Mouse (Mus musculus): ENCODE measurements around the gene Cops2.

The Cops2 gene

GRCm38 (mm10) chr2:125858521-125859280 lies at the start of gene Cops2, which contains the start of gene Galk2:
Gene Cops2 (minus strand): TSS chr2:125859139.
Gene Galk2 (plus strand): TSS chr2:125859109.
- DNase-seq (ENCODE audit: low spot score) = peak; percentile 84

GRCm38 (mm10) chr2:125907580-125908255 lies 48.8 kb upstream of the Cops2 start:
- DNase-seq (ENCODE audit: low spot score) = no peak

GRCm38 (mm10) chr2:125906407-125907066 lies 47.6 kb upstream of the Cops2 start:
- DNase-seq (ENCODE audit: low spot score) = no peak

- no peak for DNase-seq (ENCODE audit: low spot score)
Observed at GRCm38 (mm10) chr2:125901426-125901825, 42.5 kb upstream of the Cops2 start.

- no peak for DNase-seq (ENCODE audit: low spot score)
Observed at GRCm38 (mm10) chr2:125900797-125901410, 42.0 kb upstream of the Cops2 start.

GRCm38 (mm10) chr2:125896355-125896754 lies 37.4 kb upstream of the Cops2 start:
- DNase-seq (ENCODE audit: low spot score) = no peak

- DNase-seq (ENCODE audit: low spot score) = no peak
Observed at GRCm38 (mm10) chr2:125895099-125895498, 36.2 kb upstream of the Cops2 start.

- peak; percentile 15 for DNase-seq (ENCODE audit: low spot score)
Observed at GRCm38 (mm10) chr2:125893096-125893495, 34.2 kb upstream of the Cops2 start.

- no peak for DNase-seq (ENCODE audit: low spot score)
Observed at GRCm38 (mm10) chr2:125885891-125886576, 27.1 kb upstream of the Cops2 start.

GRCm38 (mm10) chr2:125870159-125870558 lies 11.2 kb upstream of the Cops2 start:
- DNase-seq (ENCODE audit: low spot score) = no peak

- DNase-seq (ENCODE audit: low spot score) = no peak
Observed at GRCm38 (mm10) chr2:125868301-125868700, 9.4 kb upstream of the Cops2 start.

- DNase-seq (ENCODE audit: low spot score) = peak; percentile 46
Observed at GRCm38 (mm10) chr2:125866058-125866740, 7.3 kb upstream of the Cops2 start.

- no peak for DNase-seq (ENCODE audit: low spot score)
Observed at GRCm38 (mm10) chr2:125865585-125865984, 6.6 kb upstream of the Cops2 start.

- no peak for DNase-seq (ENCODE audit: low spot score)
Observed at GRCm38 (mm10) chr2:125864551-125864950, 5.6 kb upstream of the Cops2 start.

GRCm38 (mm10) chr2:125863799-125864198 lies 4.9 kb upstream of the Cops2 start:
- DNase-seq (ENCODE audit: low spot score) = no peak

- no peak for DNase-seq (ENCODE audit: low spot score)
Observed at GRCm38 (mm10) chr2:125857707-125858106, 1.2 kb downstream of the Cops2 start.

- DNase-seq (ENCODE audit: low spot score) = no peak
Observed at GRCm38 (mm10) chr2:125851237-125851636, 7.7 kb downstream of the Cops2 start.

GRCm38 (mm10) chr2:125838708-125839284 lies 20.1 kb downstream of the Cops2 start:
- DNase-seq (ENCODE audit: low spot score) = no peak

- DNase-seq (ENCODE audit: low spot score) = no peak
Observed at GRCm38 (mm10) chr2:125838091-125838490, 20.8 kb downstream of the Cops2 start.

GRCm38 (mm10) chr2:125829924-125830323 lies 29.0 kb downstream of the Cops2 start:
- DNase-seq (ENCODE audit: low spot score) = no peak

- DNase-seq (ENCODE audit: low spot score) = no peak
Observed at GRCm38 (mm10) chr2:125827898-125828297, 31.0 kb downstream of the Cops2 start.
